Mouse (Mus musculus) embryonic facial prominence, embryonic 10.5 days (tissue): ENCODE measurements around the gene Tmbim7. TPM values are rescaled to one million over a fixed set of nuclear protein-coding genes. Genes with fewer than 3 reads are reported as not detected.
"Not testable (repeated sequence)": the region's sequence is repeated elsewhere in the genome, so short reads cannot be mapped to it uniquely, and the experiment has no call there.

ENCODE experiments used
- DNase-seq: peaks from one replicate; pipeline ENCODE4 v3.0.0-alpha.2; 2017; ENCODE audit warnings: low spot score
- H3K27ac ChIP-seq: fragments of 300-500 bp; sonication (generic); replicated peaks from 2 replicates; pipeline ENCODE4 v1.5.1; 2016; ENCODE audit warnings: mild to moderate bottlenecking
- H3K27me3 ChIP-seq: fragments of 300-500 bp; sonication (generic); replicated peaks from 2 replicates; pipeline ENCODE4 v1.6.1; 2016; ENCODE audit warnings: low read depth, mild to moderate bottlenecking; ENCODE audit not compliant: poor library complexity, severe bottlenecking
- H3K36me3 ChIP-seq: fragments of 300-500 bp; sonication (generic); replicated peaks from 2 replicates; pipeline ENCODE4 v1.6.1; 2016; ENCODE audit warnings: mild to moderate bottlenecking, moderate library complexity
- H3K4me1 ChIP-seq: fragments of 300-500 bp; sonication (generic); 2 replicates; pipeline ENCODE4 v1.6.1; 2016
- H3K4me3 ChIP-seq: fragments of 300-500 bp; sonication (generic); 2 replicates; pipeline ENCODE4 v1.5.1; 2016; ENCODE audit warnings: mild to moderate bottlenecking, moderate library complexity
- H3K9me3 ChIP-seq: fragments of 300-500 bp; sonication (generic); 2 replicates; pipeline ENCODE4 v1.6.1; 2016; ENCODE audit warnings: mild to moderate bottlenecking
- WGBS: fragments of 180-500 bp; shearing (Covaris S2); methylation state at CpG from one replicate; pipeline ENCODE4 v1.1.7; 2016; 5-methylcytosine and 5-hydroxymethylcytosine counted together
- polyA plus RNA-seq: library from polyadenylated mRNA; unstranded; fragments of >200 nt; fragmentation: Nextera tagmentation; extraction: Ambion mirVana; gene quantifications from 2 replicates; pipeline ENCODE4 v1.2.1, GENCODE M21; 2016

Tmbim7 gene
- polyA plus RNA-seq, 1 experiment from 2014 or later: not detected

GRCm38 (mm10) chr5:3646539-3646938, 4.4 kb upstream of the Tmbim7 start:
- Histone ChIP-seq H3K36me3 (peaks cover 41% of the 10 kb centered on the region), H3K27me3 (no peaks in the 10 kb centered on the region), H3K4me3 (peak overlapping the region; percentile 95), H3K4me1 (peaks cover 15% of the 10 kb centered on the region), H3K9me3 (no peaks in the 10 kb centered on the region), H3K27ac (no peak overlapping the region; the same call in 1 of the 2 replicates)
- WGBS: 32% methylated on average over 6 of the region's 6 CpGs
- DNase-seq: no peak

GRCm38 (mm10) chr5:3646991-3647707, 3.8 kb upstream of the Tmbim7 start:
- Histone ChIP-seq H3K27me3 (no peaks in the 10 kb centered on the region), H3K4me3 (peak overlapping the region; percentile 95), H3K36me3 (peaks cover 35% of the 10 kb centered on the region), H3K27ac (peak overlapping the region; percentile 96), H3K9me3 (no peaks in the 10 kb centered on the region), H3K4me1 (peaks cover 15% of the 10 kb centered on the region)
- peak; percentile 75 for DNase-seq
- under 1% methylated on average over 60 of the region's 60 CpGs for WGBS

GRCm38 (mm10) chr5:3647708-3648121, 3.3 kb upstream of the Tmbim7 start:
- DNase-seq: peak; percentile 96
- under 1% methylated on average over 46 of the region's 46 CpGs for WGBS
- peak overlapping the region; percentile 95 for H3K4me3 ChIP-seq
- H3K27ac ChIP-seq: peak overlapping the region; percentile 96
- H3K36me3 ChIP-seq: peaks cover 29% of the 10 kb centered on the region
- no peaks in the 10 kb centered on the region for H3K9me3 ChIP-seq
- peaks cover 15% of the 10 kb centered on the region for H3K4me1 ChIP-seq
- no peaks in the 10 kb centered on the region for H3K27me3 ChIP-seq

GRCm38 (mm10) chr5:3648206-3648848, 2.7 kb upstream of the Tmbim7 start:
- H3K4me3 ChIP-seq: peak overlapping the region; percentile 95
- H3K4me1 ChIP-seq: peaks cover 15% of the 10 kb centered on the region
- 59% methylated on average over 4 of the region's 4 CpGs for WGBS
- H3K27ac ChIP-seq: peak overlapping the region; percentile 96
- no peaks in the 10 kb centered on the region for H3K9me3 ChIP-seq
- DNase-seq: no peak
- H3K36me3 ChIP-seq: peaks cover 23% of the 10 kb centered on the region
- no peaks in the 10 kb centered on the region for H3K27me3 ChIP-seq

GRCm38 (mm10) chr5:3648849-3649210, 2.2 kb upstream of the Tmbim7 start:
- no peak for DNase-seq
- no peaks in the 10 kb centered on the region for H3K27me3 ChIP-seq
- WGBS: 76% methylated on average over 4 of the region's 4 CpGs

GRCm38 (mm10) chr5:3651621-3652020, 640 bp downstream of the Tmbim7 start:
- WGBS: 88% methylated on average over 5 of the region's 5 CpGs
- H3K36me3 ChIP-seq: no peaks in the 10 kb centered on the region

More at GRCm38 (mm10) chr5:3648849-3649210, 2.2 kb upstream of the Tmbim7 start:
- Histone ChIP-seq H3K9me3 (no peaks in the 10 kb centered on the region), H3K27ac (no peak overlapping the region), H3K36me3 (peaks cover 18% of the 10 kb centered on the region), H3K4me1 (peaks cover 15% of the 10 kb centered on the region), H3K4me3 (no peak overlapping the region)

GRCm38 (mm10) chr5:3652903-3653575, 2.1 kb downstream of the Tmbim7 start:
- not testable (repeated sequence) for H3K27ac ChIP-seq, H3K36me3 ChIP-seq, H3K27me3 ChIP-seq, H3K4me3 ChIP-seq, DNase-seq, H3K9me3 ChIP-seq, H3K4me1 ChIP-seq
- 95% methylated on average over 19 of the region's 25 CpGs for WGBS

More at GRCm38 (mm10) chr5:3651621-3652020, 640 bp downstream of the Tmbim7 start:
- Histone ChIP-seq H3K27me3 (no peaks in the 10 kb centered on the region), H3K27ac (no peak overlapping the region), H3K4me1 (peaks cover under 1% of the 10 kb centered on the region; the same call in 1 of the 2 replicates), H3K4me3 (no peak overlapping the region), H3K9me3 (no peaks in the 10 kb centered on the region)
- DNase-seq: no peak

GRCm38 (mm10) chr5:3653801-3654200, 2.8 kb downstream of the Tmbim7 start:
- Histone ChIP-seq H3K27ac (no peak overlapping the region), H3K9me3 (no peaks in the 10 kb centered on the region), H3K4me3 (no peak overlapping the region), H3K4me1 (no peaks in the 10 kb centered on the region), H3K27me3 (no peaks in the 10 kb centered on the region), H3K36me3 (no peaks in the 10 kb centered on the region)
- no peak for DNase-seq
- WGBS: 91% methylated on average over 4 of the region's 4 CpGs

GRCm38 (mm10) chr5:3657085-3657484, 6.1 kb downstream of the Tmbim7 start, which contains the start of gene Gatad1:
Gatad1 (minus strand) TSS chr5:3657185.
- no peaks in the 10 kb centered on the region for H3K9me3 ChIP-seq
- no peak within 1 kb of the TSS for H3K4me3 ChIP-seq
- H3K36me3 ChIP-seq: no peaks in the 10 kb centered on the region
- no peaks in the 10 kb centered on the region for H3K4me1 ChIP-seq
- WGBS: 79% methylated on average over 5 of the region's 5 CpGs
- H3K27ac ChIP-seq: no peak within 1 kb of the TSS
- no peaks in the 10 kb centered on the region for H3K27me3 ChIP-seq
- DNase-seq: no peak

- no peak overlapping the region for H3K4me3 ChIP-seq
- no peak for DNase-seq
Observed at GRCm38 (mm10) chr5:3665225-3665624, 14.2 kb downstream of the Tmbim7 start.

GRCm38 (mm10) chr5:3666585-3666984, 15.6 kb downstream of the Tmbim7 start:
- 84% methylated on average over 12 of the region's 12 CpGs for WGBS
- H3K27me3 ChIP-seq: no peaks in the 10 kb centered on the region
- H3K27ac ChIP-seq: no peak overlapping the region
- peaks cover 8% of the 10 kb centered on the region for H3K4me1 ChIP-seq
- DNase-seq: no peak
- H3K9me3 ChIP-seq: no peaks in the 10 kb centered on the region
- H3K4me3 ChIP-seq: no peak overlapping the region
- H3K36me3 ChIP-seq: no peaks in the 10 kb centered on the region

More at GRCm38 (mm10) chr5:3665225-3665624, 14.2 kb downstream of the Tmbim7 start:
- no peaks in the 10 kb centered on the region for H3K36me3 ChIP-seq
- no peak overlapping the region for H3K27ac ChIP-seq
- no peaks in the 10 kb centered on the region for H3K9me3 ChIP-seq
- WGBS: 92% methylated on average over 2 of the region's 2 CpGs
- H3K4me1 ChIP-seq: peaks cover 8% of the 10 kb centered on the region
- H3K27me3 ChIP-seq: no peaks in the 10 kb centered on the region

- peaks cover 8% of the 10 kb centered on the region for H3K4me1 ChIP-seq
- H3K27me3 ChIP-seq: no peaks in the 10 kb centered on the region
- no peaks in the 10 kb centered on the region for H3K9me3 ChIP-seq
- H3K27ac ChIP-seq: no peak overlapping the region
- no peak overlapping the region for H3K4me3 ChIP-seq
- WGBS: 95% methylated on average over 6 of the region's 6 CpGs
- DNase-seq: no peak
- H3K36me3 ChIP-seq: no peaks in the 10 kb centered on the region
Observed at GRCm38 (mm10) chr5:3669938-3670554, 19.1 kb downstream of the Tmbim7 start.
